Mouse (Mus musculus) right cerebral cortex, postnatal 4 days (tissue): ENCODE results near the gene Dnmt3b.
"Not testable (repeated sequence)": the region's sequence is repeated elsewhere in the genome, so short reads cannot be mapped to it uniquely, and the experiment has no call there.

Experiments used
- DNase-seq: peaks from one replicate; pipeline ENCODE4 v3.0.0-alpha.2; 2022

Dnmt3b gene

GRCm38 (mm10) chr2:153717861-153718260 lies 68.6 kb downstream of the Dnmt3b start:
- not testable (repeated sequence) for DNase-seq

GRCm38 (mm10) chr2:153723098-153723497 lies 73.8 kb downstream of the Dnmt3b start:
- DNase-seq = no peak

GRCm38 (mm10) chr2:153724424-153724823 lies 75.2 kb downstream of the Dnmt3b start:
- no peak for DNase-seq

GRCm38 (mm10) chr2:153724871-153725270 lies 75.6 kb downstream of the Dnmt3b start:
- DNase-seq = no peak

- DNase-seq = no peak
Measured at GRCm38 (mm10) chr2:153725291-153725690, 76.0 kb downstream of the Dnmt3b start.

GRCm38 (mm10) chr2:153734033-153734432 lies 84.8 kb downstream of the Dnmt3b start:
- DNase-seq = no peak
